Mouse (Mus musculus) hindbrain, postnatal 0 days (tissue): Measurements from ENCODE around the gene Pogk. TPM values are rescaled to one million over a fixed set of nuclear protein-coding genes. Genes with fewer than 3 reads are reported as not detected.
A peak's percentile ranks its signal among the peaks of the same experiment; 100 is the strongest.

Experiments
- ATAC-seq: fragments of 200-750 bp; cut with Nextera tagmentation; 2 replicates; pipeline ENCODE4 v1.8.0; 2017; ENCODE audit warnings: mild to moderate bottlenecking, moderate TSS enrichment, moderate library complexity
- DNase-seq: peaks from one replicate; pipeline ENCODE4 v3.0.0-alpha.2; 2015; ENCODE audit warnings: low spot score
- H3K27ac ChIP-seq: fragments of 300-500 bp; sonication (generic); 2 replicates; pipeline ENCODE4 v1.5.1; 2014; ENCODE audit warnings: mild to moderate bottlenecking
- H3K27me3 ChIP-seq: fragments of 300-500 bp; sonication (generic); 2 replicates; pipeline ENCODE4 v1.6.1; 2014; ENCODE audit warnings: low read length, mixed read lengths; ENCODE audit not compliant: insufficient read depth
- H3K36me3 ChIP-seq: fragments of 300-500 bp; sonication (generic); 2 replicates; pipeline ENCODE4 v1.6.1; 2014; ENCODE audit warnings: low read length, mixed read lengths; ENCODE audit not compliant: insufficient read depth
- H3K4me1 ChIP-seq: fragments of 300-500 bp; sonication (generic); 2 replicates; pipeline ENCODE4 v1.6.1; 2014; ENCODE audit warnings: antibody characterized with exemption, low read length, mixed read lengths; ENCODE audit not compliant: insufficient read depth
- H3K4me2 ChIP-seq: fragments of 300-500 bp; sonication (generic); 2 replicates; pipeline ENCODE4 v1.6.1; 2014; ENCODE audit warnings: low read depth, mild to moderate bottlenecking, low read length, moderate library complexity, mixed read lengths
- H3K4me3 ChIP-seq: fragments of 300-500 bp; sonication (generic); 2 replicates; pipeline ENCODE4 v1.5.1; 2014; ENCODE audit warnings: low read length
- H3K9ac ChIP-seq: fragments of 300-500 bp; sonication (generic); replicated peaks from 2 replicates; pipeline ENCODE4 v1.6.1; 2014; ENCODE audit warnings: mild to moderate bottlenecking, low read length, moderate library complexity, mixed read lengths
- H3K9me3 ChIP-seq: fragments of 300-500 bp; sonication (generic); 2 replicates; pipeline ENCODE4 v1.6.1; 2016; ENCODE audit warnings: low read length, mixed read lengths
- CTCF ChIP-seq: IDR thresholded peaks from 2 replicates; pipeline ENCODE4 v1.5.1; 2016; ENCODE audit warnings: antibody characterized with exemption, control low read depth, low read depth
- WGBS: fragments of 180-500 bp; shearing (Covaris S2); extraction: QIAGEN DNeasy Blood & Tissue Kit; methylation state at CpG from one replicate; pipeline ENCODE4 v1.1.7; 2014; 5-methylcytosine and 5-hydroxymethylcytosine counted together
- polyA plus RNA-seq: library from polyadenylated mRNA; unstranded; fragments of >200 nt; fragmentation: Nextera tagmentation; extraction: Ambion mirVana; gene quantifications from 2 replicates; pipeline ENCODE4 v1.2.1, GENCODE M21; 2015
- total RNA-seq: library from RNA; depleted of rRNA; stranded (reverse); fragments of >200 nt; gene quantifications from 2 replicates; pipeline ENCODE4 v1.2.3, GENCODE M21; 2014

The Pogk gene
- total and polyA plus RNA-seq, 2 experiments from 2014 or later = 19.3 to 71.0 TPM

GRCm38 (mm10) chr1:166362659-166363058 is 47.0 kb downstream of the Pogk start:
- no peaks in the 10 kb centered on the region for H3K36me3 ChIP-seq
- H3K9ac ChIP-seq = no peak overlapping the region
- ATAC-seq (no peak), DNase-seq (no peak)
- no peaks in the 10 kb centered on the region for H3K9me3 ChIP-seq
- no peaks in the 10 kb centered on the region for H3K4me1 ChIP-seq
- WGBS = 76% methylated on average over 3 of the region's 3 CpGs
- no peaks in the 10 kb centered on the region for H3K27me3 ChIP-seq
- H3K27ac ChIP-seq = no peak overlapping the region
- no peak for TF ChIP-seq CTCF
- no peak overlapping the region for H3K4me3 ChIP-seq
- no peak overlapping the region for H3K4me2 ChIP-seq

- no peaks in the 10 kb centered on the region for H3K9me3 ChIP-seq
- no peak overlapping the region for H3K4me2 ChIP-seq
- no peak overlapping the region for H3K4me3 ChIP-seq
- H3K27ac ChIP-seq = no peak overlapping the region
- ATAC-seq (no peak), DNase-seq (no peak)
- H3K36me3 ChIP-seq = no peaks in the 10 kb centered on the region
- peak; percentile 42 for TF ChIP-seq CTCF
- no peak overlapping the region for H3K9ac ChIP-seq
- H3K27me3 ChIP-seq = no peaks in the 10 kb centered on the region
- H3K4me1 ChIP-seq = no peaks in the 10 kb centered on the region
- WGBS = 72% methylated on average over 3 of the region's 3 CpGs
These were observed 47.8 kb downstream of the Pogk start for GRCm38 (mm10) chr1:166361842-166362241.

GRCm38 (mm10) chr1:166360896-166361295 is 48.8 kb downstream of the Pogk start:
- TF ChIP-seq CTCF = no peak
- Histone ChIP-seq H3K4me1 (no peaks in the 10 kb centered on the region), H3K27ac (no peak overlapping the region), H3K27me3 (no peaks in the 10 kb centered on the region), H3K4me2 (no peak overlapping the region), H3K36me3 (no peaks in the 10 kb centered on the region), H3K9ac (0 out of 2 replicates have a peak overlapping the region, but pooled peaks have one; percentile 21), H3K9me3 (no peaks in the 10 kb centered on the region), H3K4me3 (no peak overlapping the region)
- ATAC-seq (no peak), DNase-seq (no peak)
- 69% methylated on average over 5 of the region's 5 CpGs for WGBS

- no peaks in the 10 kb centered on the region for H3K4me1 ChIP-seq
- H3K27me3 ChIP-seq = no peaks in the 10 kb centered on the region
- H3K9ac ChIP-seq = no peak overlapping the region
- H3K27ac ChIP-seq = no peak overlapping the region
- ATAC-seq (peak; percentile 89), DNase-seq (peak; percentile 83)
- peak; percentile 96 for TF ChIP-seq CTCF
- no peak overlapping the region for H3K4me3 ChIP-seq
- 21% methylated on average over 14 of the region's 14 CpGs for WGBS
- H3K36me3 ChIP-seq = no peaks in the 10 kb centered on the region
- no peak overlapping the region for H3K4me2 ChIP-seq
- H3K9me3 ChIP-seq = no peaks in the 10 kb centered on the region
These were observed 49.4 kb downstream of the Pogk start for GRCm38 (mm10) chr1:166360157-166360855.

GRCm38 (mm10) chr1:166349751-166350150 is 59.9 kb downstream of the Pogk start:
- Histone ChIP-seq H3K9me3 (no peaks in the 10 kb centered on the region), H3K27me3 (no peaks in the 10 kb centered on the region), H3K4me3 (no peak overlapping the region), H3K27ac (no peak overlapping the region), H3K36me3 (no peaks in the 10 kb centered on the region), H3K4me1 (no peaks in the 10 kb centered on the region), H3K4me2 (no peak overlapping the region), H3K9ac (no peak overlapping the region)
- DNase-seq (no peak), ATAC-seq (no peak)
- 82% methylated on average over 11 of the region's 11 CpGs for WGBS
- no peak for TF ChIP-seq CTCF

GRCm38 (mm10) chr1:166349341-166349740 is 60.3 kb downstream of the Pogk start:
- ATAC-seq (no peak), DNase-seq (no peak)
- H3K9me3 ChIP-seq = no peaks in the 10 kb centered on the region
- H3K27ac ChIP-seq = no peak overlapping the region
- H3K36me3 ChIP-seq = no peaks in the 10 kb centered on the region
- TF ChIP-seq CTCF = no peak
- H3K4me1 ChIP-seq = no peaks in the 10 kb centered on the region
- no peak overlapping the region for H3K4me3 ChIP-seq
- no peak overlapping the region for H3K4me2 ChIP-seq
- no peaks in the 10 kb centered on the region for H3K27me3 ChIP-seq
- WGBS = 80% methylated on average over 3 of the region's 3 CpGs
- H3K9ac ChIP-seq = no peak overlapping the region

GRCm38 (mm10) chr1:166346906-166347305 is 62.8 kb downstream of the Pogk start:
- H3K4me2 ChIP-seq = no peak overlapping the region
- H3K27me3 ChIP-seq = no peaks in the 10 kb centered on the region
- ATAC-seq (0 out of 2 replicates have a peak, but pooled peaks have one; percentile 10), DNase-seq (peak; percentile 35)
- H3K9ac ChIP-seq = no peak overlapping the region
- TF ChIP-seq CTCF = no peak
- 56% methylated on average over 3 of the region's 3 CpGs for WGBS
- no peak overlapping the region for H3K4me3 ChIP-seq
- no peak overlapping the region for H3K27ac ChIP-seq
- no peaks in the 10 kb centered on the region for H3K9me3 ChIP-seq
- H3K36me3 ChIP-seq = no peaks in the 10 kb centered on the region
- H3K4me1 ChIP-seq = no peaks in the 10 kb centered on the region
